Mouse (Mus musculus): ENCODE results near the gene Omp.
"Not testable (repeated sequence)": the region's sequence is repeated elsewhere in the genome, so short reads cannot be mapped to it uniquely, and the experiment has no call there.

Omp gene

DNA sequence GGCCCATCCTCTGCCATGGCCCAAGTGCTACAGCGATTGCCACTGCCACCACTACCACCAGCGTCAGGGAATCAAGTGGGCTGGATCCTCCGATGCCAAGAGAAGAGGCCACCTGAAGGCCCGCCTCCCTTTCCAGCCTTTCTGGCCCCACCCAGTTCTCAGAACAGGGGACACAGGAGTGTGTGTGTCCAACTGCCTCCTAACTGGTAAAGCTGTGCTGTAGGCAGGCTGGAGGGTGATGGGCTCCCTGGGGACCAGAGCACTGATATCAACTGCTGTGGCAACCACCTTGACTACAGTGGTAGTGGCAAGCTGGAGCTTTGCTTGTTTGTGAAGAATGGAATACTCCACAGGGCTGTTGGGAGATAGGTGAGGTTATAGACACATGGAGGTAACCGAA is at the start of gene Omp:
Gene Omp (minus strand): TSS at position 101 of the 400 bp plus-strand sequence.
- no peak for DNase-seq

DNA sequence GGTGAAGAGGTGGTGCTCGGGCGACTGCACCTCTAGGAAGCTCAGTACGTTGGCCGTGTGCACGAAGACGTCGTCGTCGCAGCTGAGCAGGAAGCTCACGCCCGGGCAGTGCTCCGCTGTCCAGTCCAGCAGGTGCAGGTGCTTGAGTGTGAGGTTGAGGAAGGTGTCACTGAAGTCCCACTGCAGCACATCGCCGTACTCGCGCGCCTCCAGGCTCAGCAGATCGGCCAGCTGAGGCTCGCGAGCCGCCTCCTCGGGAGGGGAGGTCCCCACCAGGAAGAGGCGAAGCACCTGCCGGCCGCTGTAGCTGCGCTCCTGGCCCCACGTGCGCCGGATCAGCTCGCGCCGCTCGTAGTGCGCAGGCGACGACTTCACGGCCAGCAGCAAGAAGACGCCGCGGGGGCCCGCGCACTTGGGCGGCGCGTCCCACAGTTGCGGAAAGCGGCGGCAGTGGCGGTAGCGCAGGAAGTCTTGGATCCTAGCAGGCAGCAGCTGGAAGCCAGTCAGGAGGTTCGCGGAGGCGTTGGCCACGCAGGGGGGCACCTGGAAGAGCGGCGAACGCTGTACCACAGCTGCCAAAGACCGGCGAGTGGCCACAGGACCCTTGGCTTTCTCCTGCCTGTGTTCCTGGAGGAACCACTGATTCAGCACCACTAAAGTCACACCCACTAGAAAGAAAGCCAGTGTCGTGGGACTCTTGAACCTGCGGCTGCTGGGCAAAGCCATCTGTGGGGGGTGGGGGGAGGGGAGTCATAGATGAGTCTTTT is 48.9 kb upstream of the Omp start:
- peak; percentile 26 for DNase-seq

DNA sequence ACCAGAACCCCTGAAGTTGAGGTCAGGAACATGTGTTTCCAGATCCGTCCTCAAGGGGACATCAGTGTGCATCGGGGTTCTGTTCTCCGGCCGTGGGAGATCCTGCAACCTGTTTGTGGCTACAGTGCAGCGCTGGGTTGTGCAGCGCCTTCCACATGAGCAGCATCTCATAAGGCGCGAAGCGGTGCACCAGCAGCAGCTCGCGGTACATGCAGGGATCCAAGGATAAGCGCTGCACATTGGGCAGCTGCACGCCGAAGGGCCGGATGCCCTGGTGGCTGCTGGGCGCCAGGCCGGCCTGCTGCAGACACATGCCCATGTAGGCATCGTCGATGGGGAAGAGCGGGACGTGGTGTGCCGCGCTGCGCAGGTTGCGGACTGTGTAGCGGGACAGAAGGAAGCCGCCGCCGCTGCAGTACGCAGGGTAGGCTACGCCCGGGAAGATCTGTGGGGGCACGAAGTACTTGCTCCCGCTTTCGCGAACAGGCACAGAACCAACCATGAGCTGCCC is 48.3 kb upstream of the Omp start:
- peak; percentile 35 for DNase-seq

DNA sequence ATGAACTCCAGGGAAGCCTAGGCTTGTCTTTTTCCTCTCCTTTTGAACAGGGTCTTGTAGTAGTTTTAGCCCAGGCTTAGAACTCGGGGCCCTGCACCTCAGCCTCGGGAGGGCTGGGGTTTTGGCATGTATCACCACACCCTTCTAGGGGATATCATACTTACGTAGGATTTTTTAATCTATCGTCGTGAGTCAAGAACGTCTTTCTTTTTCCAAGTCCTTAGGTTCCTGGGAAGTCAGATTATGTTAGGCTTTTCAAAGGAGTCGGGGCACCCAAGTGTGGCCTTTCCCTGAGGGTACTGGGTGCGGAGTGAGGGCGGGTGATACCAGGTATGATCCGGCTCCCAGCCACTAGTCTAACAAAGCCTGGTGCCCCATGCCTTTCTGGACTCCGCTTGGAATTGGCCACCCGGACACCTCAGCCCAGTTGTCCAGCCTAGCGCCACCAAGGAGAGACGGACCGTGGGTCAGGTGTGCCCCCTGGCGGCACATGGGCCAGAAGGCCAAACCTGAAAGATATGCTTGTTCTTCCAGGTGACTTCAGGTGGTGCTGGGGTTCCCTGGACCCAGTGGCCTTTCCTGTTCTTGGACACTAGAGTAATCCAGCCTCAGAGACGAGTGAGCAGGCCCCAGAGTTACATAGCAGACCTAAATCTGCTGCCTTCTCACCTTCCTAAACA is 46.4 kb upstream of the Omp start:
- DNase-seq = no peak

DNA sequence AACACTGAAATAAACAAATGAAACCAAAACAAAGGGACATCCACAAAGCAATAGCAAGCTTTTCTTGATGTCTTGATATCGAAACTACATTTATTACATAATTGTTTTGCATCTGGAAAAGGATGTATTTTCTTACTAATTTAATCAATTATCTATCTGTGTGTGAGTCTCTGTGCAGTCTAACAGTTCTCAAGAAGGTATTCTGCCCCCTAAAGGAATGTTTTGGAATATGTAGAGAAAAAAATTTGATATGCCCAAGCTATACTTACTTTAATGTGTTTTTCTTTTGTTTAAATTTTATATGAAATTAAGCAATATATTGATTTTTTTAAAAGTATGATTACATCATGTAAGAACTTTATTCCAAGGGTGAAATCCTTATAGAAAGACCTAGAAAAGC is 45.3 kb upstream of the Omp start:
- DNase-seq = no peak

DNA sequence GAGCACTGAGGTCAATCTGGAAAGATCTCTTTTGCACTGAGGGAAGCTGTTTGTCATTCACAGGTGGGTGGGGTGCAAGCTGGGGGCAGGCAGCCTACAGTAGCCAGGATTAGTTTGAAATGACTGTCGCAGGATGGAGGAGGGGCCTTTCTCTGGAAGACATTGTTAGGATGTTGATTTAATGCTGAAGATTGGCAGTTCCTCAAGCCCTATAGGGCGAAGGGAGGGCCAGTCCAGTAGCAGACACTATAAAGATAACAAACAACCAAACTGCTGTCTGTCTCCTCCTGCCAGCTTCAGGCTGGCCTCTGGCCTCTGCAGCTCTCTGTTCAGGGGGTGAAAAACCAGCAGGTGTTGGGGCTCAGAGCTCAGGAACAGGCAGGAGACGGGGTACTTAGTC is 44.4 kb upstream of the Omp start:
- no peak for DNase-seq

DNA sequence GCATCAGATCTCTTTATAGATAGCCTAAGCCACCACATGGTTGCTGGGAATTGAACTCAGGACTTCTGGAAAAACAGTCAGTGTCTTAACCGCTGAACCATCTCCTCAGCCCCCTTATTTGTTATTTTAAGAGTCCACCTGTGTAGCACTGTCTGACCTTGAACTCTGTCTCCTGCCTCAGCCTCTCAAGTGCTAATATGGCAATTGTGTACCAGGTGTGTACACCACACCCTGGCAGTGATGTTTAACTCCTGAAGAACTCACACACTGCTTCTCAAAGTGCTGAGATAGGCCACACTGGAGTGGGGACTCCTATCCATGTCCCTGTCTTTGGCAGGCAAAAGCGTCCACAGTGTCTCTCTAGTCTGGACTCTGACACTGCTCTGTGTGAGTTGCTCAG is 43.4 kb upstream of the Omp start:
- DNase-seq = no peak

DNA sequence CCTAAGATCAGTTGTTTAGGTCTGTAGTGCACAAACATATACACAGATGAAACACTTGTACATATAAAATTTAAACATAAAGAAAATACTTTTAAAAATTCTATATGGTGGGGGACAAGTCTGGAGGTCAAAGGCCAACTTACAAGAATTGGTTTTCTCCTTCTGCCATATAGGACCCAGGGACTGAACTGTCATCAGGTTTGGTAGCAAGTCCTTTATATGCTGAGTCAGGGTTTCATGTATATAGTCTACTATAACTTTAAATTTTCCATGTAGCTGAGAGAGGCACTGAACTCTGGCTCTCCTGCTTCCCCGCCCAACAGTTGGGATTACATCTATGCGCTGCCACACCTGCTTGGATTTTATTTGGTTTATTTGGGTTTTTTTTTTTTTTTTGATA is 42.9 kb upstream of the Omp start:
- no peak for DNase-seq

DNA sequence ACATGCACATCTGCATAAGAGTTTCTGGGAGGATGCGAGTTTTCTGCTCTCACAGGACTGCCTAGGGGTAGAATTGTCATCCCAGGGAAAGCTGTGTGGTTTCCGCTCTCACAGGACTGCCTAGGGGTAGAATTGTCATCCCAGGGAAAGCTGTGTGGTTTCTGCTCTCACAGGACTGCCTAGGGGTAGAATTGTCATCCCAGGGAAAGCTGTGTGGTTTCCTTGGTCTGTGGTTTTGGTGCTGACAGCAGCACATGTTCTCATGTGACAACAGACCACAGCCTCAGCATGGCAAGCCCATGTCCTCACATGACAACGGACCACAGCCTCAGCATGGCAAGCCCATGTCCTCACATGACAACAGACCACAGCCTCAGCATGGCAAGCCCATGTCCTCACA is 42.0 kb upstream of the Omp start:
- not testable (repeated sequence) for DNase-seq

DNA sequence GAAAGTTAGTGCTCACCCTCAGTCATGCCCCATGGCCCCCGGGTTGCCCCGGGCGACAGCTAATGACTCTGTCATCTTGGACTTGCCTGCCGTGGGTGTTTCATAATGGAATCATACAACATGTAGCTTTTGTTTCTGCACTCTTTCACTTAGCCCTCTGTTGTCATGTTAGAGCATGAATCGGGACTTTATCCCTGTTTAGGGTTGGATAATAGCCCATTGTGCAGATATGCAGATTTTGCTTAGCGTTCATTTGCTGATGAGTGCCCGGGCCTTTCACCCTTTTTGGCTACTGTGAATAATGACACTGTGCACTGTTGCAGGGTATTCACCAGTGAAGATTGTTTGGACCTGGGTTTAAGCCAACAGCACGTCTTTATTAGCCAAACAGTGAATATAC is 41.3 kb upstream of the Omp start:
- DNase-seq = no peak

DNA sequence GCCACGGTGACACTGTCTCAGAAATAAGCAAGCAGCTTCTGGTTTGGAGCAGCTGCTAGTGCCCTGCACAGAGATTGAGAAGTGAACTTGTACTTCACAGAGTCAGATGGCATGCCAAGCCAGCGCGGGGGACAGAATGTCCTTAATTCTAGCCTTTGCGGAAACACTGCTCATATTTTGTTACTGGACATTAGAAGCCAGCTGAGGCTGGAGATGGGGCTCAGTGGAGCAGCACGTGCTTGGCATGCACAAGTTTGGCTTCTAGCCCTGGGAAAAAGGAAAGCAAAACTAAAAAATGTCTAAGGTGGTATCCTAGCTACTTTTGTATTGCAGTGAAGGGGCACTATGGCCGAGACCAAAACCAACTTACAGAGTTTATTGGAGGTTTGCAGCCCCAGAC is 40.0 kb upstream of the Omp start:
- no peak for DNase-seq

DNA sequence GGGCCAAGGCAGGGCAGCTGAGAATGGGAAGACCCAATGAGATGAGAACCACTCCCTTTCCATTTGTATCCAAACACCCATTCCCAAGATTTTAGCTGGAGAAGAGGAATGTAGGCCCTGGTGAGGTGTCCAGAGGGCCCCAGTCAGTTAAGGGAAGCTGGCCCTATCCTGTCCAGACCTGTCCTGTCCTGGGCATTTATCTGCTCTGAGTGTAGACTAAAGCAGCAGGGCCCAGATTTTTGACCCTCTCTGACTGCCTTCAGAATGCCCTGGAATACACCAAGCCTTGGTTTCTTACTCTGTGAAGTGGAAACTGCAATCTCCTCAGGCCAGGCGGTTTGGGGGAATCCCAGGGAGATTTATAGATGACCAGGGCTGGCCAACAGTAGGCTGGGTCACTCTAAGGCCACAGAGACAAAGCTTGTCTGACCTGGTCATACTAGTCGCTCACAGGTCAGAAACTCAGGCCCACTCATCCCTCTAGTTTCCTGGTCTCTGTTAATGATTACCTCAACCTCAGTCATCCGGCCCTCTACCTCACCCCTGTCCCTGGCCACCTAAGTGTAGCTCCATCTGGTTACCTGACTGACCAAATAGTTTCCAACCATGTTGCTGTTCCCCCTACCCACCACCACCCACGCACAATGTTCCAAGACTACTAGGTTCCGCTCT is 33.4 kb upstream of the Omp start:
- DNase-seq = no peak

DNA sequence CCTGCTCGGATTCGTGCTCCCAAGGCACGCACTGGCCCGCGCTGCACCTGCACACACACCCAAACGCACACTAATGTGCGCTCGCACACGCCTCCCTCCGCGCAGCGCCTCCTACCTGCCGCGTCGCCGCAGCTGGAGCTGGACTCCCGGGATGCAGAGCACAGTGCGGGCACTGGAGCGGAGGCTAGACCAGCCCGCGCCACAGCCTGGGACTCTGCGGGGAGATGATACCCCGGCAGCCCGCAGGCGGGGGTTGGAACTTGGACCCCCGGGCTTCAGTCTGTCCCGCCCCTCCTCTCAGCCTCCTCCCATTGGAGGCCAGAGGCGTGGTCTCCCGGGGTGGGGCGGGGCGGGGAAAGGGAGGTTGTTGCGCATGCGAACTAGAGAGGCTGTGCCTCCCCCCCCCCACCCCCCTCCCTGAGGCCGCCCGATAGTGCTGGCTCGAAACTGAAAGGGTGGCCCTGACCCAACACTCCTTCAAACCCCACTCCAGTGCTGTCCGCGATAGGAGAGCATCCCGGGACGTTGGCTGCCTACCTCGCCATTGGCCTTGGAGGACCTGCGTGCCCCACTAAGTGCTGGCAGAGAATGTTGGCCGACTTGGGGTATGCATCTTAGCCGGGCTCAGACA is 32.7 kb upstream of the Omp start, which contains the start of gene Capn5:
Gene Capn5 (minus strand): TSS at position 346 of the 631 bp plus-strand sequence.
- peak; percentile 65 for DNase-seq

DNA sequence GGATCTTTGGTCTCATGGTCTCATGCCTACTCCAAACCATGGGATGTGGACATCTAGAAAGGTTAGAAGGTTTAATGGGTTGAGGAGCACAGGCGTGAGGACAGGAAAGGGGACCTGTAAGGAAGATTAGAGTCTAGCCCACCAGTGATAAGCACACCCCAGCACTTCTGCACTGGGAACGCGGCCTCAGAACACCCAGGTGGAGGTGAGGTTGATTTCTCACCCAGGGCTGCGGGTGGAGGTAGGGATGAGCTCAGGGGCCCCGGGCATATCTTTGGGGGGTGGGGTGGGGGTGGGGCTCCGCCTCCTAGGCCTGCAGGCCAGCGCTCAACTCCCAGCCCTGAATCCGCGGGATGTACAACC is 32.2 kb upstream of the Omp start:
- no peak for DNase-seq

DNA sequence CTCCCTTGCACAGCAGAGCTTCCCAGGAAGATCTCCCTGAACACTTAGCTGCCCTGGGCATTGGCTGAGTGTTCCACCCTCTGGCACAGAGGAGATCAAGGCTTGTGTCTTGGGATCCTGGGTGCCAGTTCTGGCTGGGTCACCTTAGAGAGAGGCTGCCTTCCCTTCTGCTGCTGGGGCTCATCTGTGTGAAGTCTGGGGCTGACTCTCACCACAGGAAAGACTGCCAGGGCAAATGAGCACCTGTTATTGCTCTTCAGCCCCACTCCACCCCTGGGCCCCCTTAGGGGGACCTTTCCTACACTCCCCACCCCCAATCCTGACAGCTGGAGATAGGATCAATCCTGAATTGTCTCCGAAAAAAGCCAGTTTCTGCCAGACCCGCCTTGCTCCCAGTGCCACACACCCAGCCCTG is 31.8 kb upstream of the Omp start:
- no peak for DNase-seq

DNA sequence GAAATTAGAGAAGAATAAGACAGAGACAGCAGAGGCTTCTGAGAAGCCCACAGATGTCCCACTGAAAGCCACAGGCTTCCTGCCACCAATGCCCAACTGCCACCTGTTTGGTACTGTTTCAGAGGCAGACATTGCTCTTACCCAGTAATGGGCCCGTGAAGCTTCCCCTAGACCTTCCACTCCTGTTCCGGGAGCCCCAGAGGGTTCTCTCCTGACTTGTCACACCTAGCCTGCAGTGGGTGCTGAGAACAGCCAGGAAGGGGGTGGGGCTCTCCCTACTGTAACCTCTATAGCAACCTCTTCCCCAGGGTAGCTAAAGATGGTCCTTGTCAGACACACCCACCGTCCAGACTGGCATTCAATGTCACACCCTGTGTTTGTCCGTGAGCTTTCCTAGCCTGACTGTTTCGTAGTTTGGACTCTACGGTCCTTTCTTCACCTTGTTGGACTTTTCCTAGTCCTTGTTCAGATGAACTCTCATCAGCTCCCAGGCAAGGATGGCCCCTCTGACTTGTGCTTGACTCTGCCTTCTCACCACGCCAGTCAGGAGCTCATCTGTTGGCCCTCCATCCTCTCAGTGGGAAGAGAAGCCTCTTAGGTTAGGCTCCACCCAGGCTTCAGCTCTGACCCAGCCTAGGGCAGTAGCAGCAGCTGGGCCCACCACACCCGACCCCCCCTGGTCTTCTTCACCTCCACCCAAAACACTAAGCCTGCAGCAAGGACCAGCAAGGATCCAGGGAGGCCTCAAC is 31.2 kb upstream of the Omp start:
- DNase-seq = no peak

DNA sequence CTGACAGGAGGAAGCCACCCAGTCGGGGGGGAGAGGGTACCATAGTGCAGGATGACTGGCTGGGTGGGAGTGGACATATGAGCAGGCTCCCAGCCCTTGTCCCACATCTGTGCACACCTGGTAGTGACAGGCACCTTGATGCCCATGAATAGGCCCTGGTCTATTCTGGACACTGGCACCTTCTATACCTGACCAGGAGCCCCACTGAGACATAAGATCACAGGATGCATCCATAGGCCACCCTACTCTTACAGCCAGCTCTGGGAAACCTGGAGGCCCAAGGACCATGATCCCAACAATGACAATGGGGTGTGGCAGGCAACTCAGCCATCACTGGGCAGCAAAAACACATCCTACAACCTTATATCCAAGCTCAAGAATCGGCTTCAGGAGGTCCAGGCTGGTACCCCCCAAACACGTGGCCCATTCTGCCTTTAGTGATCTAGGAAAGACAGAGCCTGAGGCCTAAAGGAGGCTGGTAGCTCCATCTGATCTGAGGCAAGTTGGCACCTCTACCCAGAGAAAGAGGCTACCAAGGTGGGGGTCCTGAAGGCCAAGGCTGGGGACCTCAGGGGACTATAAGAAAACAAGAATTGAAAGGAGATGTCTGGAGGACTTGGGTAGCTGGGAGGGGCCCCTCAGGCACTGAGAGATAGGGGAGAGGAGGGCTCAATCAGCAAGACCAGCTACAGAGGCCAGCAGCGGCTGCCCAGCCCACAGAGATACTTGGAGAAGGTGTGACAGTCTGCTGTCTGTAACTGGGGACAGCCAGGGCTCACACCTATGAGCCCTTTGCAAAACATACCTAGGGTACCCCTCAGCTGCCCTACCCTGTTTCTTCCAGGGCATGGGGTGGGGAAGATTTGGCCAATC is 29.8 kb upstream of the Omp start:
- no peak for DNase-seq

DNA sequence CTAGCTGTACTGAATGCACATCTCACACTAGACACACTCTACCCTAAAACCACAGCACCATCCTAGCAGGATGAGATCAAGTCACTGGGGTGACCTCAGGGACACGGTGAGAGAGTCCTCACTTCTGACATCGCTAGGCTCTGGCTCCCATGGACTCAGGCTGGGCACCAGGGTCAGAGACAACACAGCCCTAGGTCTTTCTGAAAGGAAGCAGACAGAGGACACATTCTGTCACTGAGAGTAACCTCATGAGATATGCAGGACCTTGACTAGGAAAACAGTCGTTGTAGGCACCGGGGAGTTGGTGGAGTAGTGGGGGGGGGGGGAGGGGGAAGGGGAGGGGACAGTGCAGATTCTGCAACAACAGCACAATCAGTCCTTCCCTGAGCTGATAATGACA is 28.1 kb upstream of the Omp start:
- no peak for DNase-seq

DNA sequence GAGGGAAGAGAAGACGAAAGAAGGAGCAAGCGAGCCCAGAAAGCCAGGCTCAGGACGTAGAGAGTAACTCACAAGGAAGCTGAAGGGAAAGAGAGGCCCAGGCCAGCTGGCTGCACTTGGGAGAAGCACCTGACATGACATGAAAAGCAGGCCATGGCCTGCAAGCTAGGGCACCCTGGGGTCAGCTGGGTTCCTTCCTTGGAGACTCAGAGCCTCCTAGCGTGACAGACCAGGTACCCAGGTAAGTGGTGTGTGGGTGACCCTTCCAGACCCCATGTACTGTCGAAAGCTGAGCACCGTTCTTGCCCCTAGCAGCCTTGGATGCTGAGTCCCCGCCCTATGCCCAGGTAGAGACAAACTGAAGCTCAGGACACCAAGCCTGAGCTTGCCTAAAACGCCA is 27.4 kb upstream of the Omp start:
- no peak for DNase-seq

DNA sequence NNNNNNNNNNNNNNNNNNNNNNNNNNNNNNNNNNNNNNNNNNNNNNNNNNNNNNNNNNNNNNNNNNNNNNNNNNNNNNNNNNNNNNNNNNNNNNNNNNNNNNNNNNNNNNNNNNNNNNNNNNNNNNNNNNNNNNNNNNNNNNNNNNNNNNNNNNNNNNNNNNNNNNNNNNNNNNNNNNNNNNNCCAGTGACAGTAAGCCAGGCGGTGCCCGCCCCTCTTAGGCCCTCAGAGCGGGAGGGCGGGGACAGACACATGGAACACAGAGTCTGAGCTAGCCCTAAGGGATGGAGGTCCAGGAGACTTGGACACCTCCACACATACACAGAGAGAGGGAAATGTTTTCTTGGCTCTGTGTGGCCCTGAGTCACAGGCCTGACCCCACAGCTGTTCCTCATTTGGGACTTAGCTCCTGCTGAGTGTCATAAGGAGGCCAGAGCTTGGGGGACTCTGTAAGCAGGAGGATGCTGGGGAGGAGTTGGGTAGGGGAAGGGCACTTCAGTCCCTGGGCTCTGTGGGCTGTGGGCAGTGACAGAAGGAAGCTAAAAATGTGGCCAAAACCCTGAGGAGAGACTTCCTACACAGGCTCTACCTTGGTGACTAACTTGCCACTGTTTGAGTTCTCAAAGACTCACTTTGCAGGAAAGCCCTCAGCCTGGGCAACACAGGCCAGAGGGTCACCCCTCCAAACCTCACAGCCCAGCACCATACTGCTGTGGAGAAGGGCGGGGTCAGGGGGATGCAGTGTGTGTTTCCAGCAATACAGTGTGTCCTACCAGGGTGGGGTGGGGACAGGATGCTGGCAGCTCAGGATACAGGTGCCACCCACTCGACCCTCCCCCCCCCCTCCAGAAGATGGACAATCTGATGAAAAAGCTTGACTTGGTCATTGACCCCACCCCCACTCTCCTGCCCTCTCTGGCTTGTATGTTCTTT is 26.1 kb upstream of the Omp start:
- no peak for DNase-seq

All from right cerebral cortex, postnatal 4 days (tissue).